Mouse (Mus musculus): ENCODE data around the gene Spem1.

Spem1 gene

GRCm38 (mm10) chr11:69835966-69836335 lies 14.0 kb upstream of the Spem1 start:
- DNase-seq: no peak

GRCm38 (mm10) chr11:69835326-69835965 lies 13.5 kb upstream of the Spem1 start:
- DNase-seq: no peak

GRCm38 (mm10) chr11:69834001-69834549 lies 12.1 kb upstream of the Spem1 start:
- DNase-seq: peak; percentile 57 to 66

- DNase-seq: no peak
Measured at GRCm38 (mm10) chr11:69833554-69833953, 11.6 kb upstream of the Spem1 start.

GRCm38 (mm10) chr11:69828832-69829231 lies 6.9 kb upstream of the Spem1 start:
- DNase-seq: no peak

- DNase-seq: no peak
Measured at GRCm38 (mm10) chr11:69823456-69823855, 1.5 kb upstream of the Spem1 start.

GRCm38 (mm10) chr11:69818871-69819270 lies 3.1 kb downstream of the Spem1 start:
- no peak for DNase-seq

- no peak for DNase-seq
Measured at GRCm38 (mm10) chr11:69818365-69818764, 3.6 kb downstream of the Spem1 start, which contains the start of gene Spem2. Gene Spem2, minus strand, starts transcription at chr11:69818465.

GRCm38 (mm10) chr11:69816520-69816919 lies 5.5 kb downstream of the Spem1 start:
- DNase-seq: no peak

- DNase-seq: no peak
Measured at GRCm38 (mm10) chr11:69815155-69815554, 6.8 kb downstream of the Spem1 start, which contains the start of gene Gm39566. Gene Gm39566, minus strand, starts transcription at chr11:69815298.

- DNase-seq: no peak
Measured at GRCm38 (mm10) chr11:69810280-69810679, 11.7 kb downstream of the Spem1 start.

- DNase-seq: no peak
Measured at GRCm38 (mm10) chr11:69807641-69808040, 14.3 kb downstream of the Spem1 start.

GRCm38 (mm10) chr11:69806378-69806777 lies 15.6 kb downstream of the Spem1 start:
- DNase-seq: no peak

- DNase-seq: no peak
Measured at GRCm38 (mm10) chr11:69804972-69805909, 16.7 kb downstream of the Spem1 start, which contains the start of gene Tmem102. Gene Tmem102, minus strand, starts transcription at chr11:69805624.

GRCm38 (mm10) chr11:69804652-69804940 lies 17.4 kb downstream of the Spem1 start:
- DNase-seq: no peak

- DNase-seq: peak; percentile 77 to 80
Measured at GRCm38 (mm10) chr11:69803786-69804651, 18.0 kb downstream of the Spem1 start.

- no peak for DNase-seq
Measured at GRCm38 (mm10) chr11:69803328-69803727, 18.7 kb downstream of the Spem1 start.

GRCm38 (mm10) chr11:69802648-69803105 lies 19.3 kb downstream of the Spem1 start:
- DNase-seq: peak; percentile 47 to 52

- peak; percentile 26 to 33 for DNase-seq
Measured at GRCm38 (mm10) chr11:69801379-69801977, 20.5 kb downstream of the Spem1 start, which contains the start of gene Fgf11. Gene Fgf11, minus strand, starts transcription at chr11:69801857.

- peak; percentile 22 to 36 for DNase-seq
Measured at GRCm38 (mm10) chr11:69800392-69801197, 21.4 kb downstream of the Spem1 start.

- DNase-seq: peak; percentile 43 to 48
Measured at GRCm38 (mm10) chr11:69800138-69800391, 21.9 kb downstream of the Spem1 start.
